Mouse (Mus musculus) olfactory bulb, adult 2 months (tissue): ENCODE measurements at regions not wholly inside any gene's neighbourhood (a gene's known extent, or its start where the extent isn't known, plus 50 kb on each side); places are given as distances from the start of the nearest gene placed in this dataset.

Experiments
- H3K27ac ChIP-seq: fragments of 200-500 bp; 2 replicates; pipeline ENCODE4 v1.5.1; 2012; ENCODE audit warnings: low read depth, low read length; ENCODE audit not compliant: insufficient read depth
- H3K4me1 ChIP-seq: fragments of 200-500 bp; 2 replicates; pipeline ENCODE4 v1.6.1; 2012; ENCODE audit warnings: low read length; ENCODE audit not compliant: control insufficient read depth, insufficient read depth
- H3K4me3 ChIP-seq: fragments of 200-500 bp; 2 replicates; pipeline ENCODE4 v1.5.1; 2012; ENCODE audit warnings: mild to moderate bottlenecking, low read depth, low read length, moderate library complexity; ENCODE audit not compliant: insufficient read depth
- CTCF ChIP-seq: fragments of 200-500 bp; IDR thresholded peaks from 2 replicates; pipeline ENCODE4 v1.5.1; 2012; ENCODE audit warnings: low read depth, mild to moderate bottlenecking, low read length, moderate library complexity; ENCODE audit not compliant: insufficient read depth
- POLR2A ChIP-seq: fragments of 200-500 bp; IDR thresholded peaks from 2 replicates; pipeline ENCODE4 v1.6.1; 2012; ENCODE audit warnings: mild to moderate bottlenecking, low read depth, low read length, moderate library complexity; ENCODE audit not compliant: insufficient read depth
- WGBS: fragments of 180-500 bp; shearing (Covaris S2); methylation state at CpG from one replicate; pipeline ENCODE4 v1.1.7; 2018; 5-methylcytosine and 5-hydroxymethylcytosine counted together

- WGBS = 21% methylated on average over 11 of the region's 11 CpGs
- H3K4me3 ChIP-seq = no peak overlapping the region
- H3K4me1 ChIP-seq = peaks cover 3% of the 10 kb centered on the region
- no peak for TF ChIP-seq POLR2A
- TF ChIP-seq CTCF = no peak
- peak overlapping the region; percentile 69 for H3K27ac ChIP-seq
Measured at GRCm38 (mm10) chr6:10970587-10971138, 936.6 kb downstream of the Ndufa4 start.

GRCm38 (mm10) chr6:10969841-10970536, 937.3 kb downstream of the Ndufa4 start:
- peaks cover 3% of the 10 kb centered on the region for H3K4me1 ChIP-seq
- H3K4me3 ChIP-seq = no peak overlapping the region
- no peak overlapping the region for H3K27ac ChIP-seq
- TF ChIP-seq POLR2A (no peak), CTCF (no peak)
- 32% methylated on average over 7 of the region's 7 CpGs for WGBS

DNA sequence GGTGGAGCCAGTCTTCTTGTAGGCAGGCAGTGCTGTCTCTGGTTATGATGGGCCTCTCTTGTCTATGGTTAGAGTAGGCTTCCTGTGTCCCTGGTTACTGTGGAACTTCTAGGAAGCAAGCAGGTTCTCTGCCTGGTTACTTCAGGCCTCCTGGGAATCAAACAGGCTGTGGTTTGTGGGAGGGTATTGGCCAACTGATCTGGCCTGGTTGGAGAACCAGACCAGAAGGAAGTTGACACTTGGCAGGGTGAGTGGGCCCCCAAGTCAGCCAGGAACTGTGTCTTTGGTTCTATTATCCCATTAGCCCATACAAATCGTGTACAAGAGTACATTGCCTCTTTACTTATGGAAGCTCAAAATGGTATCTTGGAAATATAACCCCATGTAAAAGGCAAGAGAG, 963.8 kb downstream of the Ndufa4 start:
- 73% methylated on average over 1 of the region's 1 CpGs for WGBS
- H3K27ac ChIP-seq = no peak overlapping the region
- H3K4me1 ChIP-seq = no peaks in the 10 kb centered on the region
- TF ChIP-seq CTCF (no peak), POLR2A (no peak)
- no peak overlapping the region for H3K4me3 ChIP-seq

- no peak for TF ChIP-seq CTCF
- no peak for TF ChIP-seq POLR2A
- 39% methylated on average over 3 of the region's 3 CpGs for WGBS
- Histone ChIP-seq H3K4me1 (no peaks in the 10 kb centered on the region), H3K4me3 (no peak overlapping the region), H3K27ac (no peak overlapping the region)
Measured at GRCm38 (mm10) chr6:10941470-10941869, 965.8 kb downstream of the Ndufa4 start.
